Mouse (Mus musculus): ENCODE measurements around the gene Ccdc90b.

DNA sequence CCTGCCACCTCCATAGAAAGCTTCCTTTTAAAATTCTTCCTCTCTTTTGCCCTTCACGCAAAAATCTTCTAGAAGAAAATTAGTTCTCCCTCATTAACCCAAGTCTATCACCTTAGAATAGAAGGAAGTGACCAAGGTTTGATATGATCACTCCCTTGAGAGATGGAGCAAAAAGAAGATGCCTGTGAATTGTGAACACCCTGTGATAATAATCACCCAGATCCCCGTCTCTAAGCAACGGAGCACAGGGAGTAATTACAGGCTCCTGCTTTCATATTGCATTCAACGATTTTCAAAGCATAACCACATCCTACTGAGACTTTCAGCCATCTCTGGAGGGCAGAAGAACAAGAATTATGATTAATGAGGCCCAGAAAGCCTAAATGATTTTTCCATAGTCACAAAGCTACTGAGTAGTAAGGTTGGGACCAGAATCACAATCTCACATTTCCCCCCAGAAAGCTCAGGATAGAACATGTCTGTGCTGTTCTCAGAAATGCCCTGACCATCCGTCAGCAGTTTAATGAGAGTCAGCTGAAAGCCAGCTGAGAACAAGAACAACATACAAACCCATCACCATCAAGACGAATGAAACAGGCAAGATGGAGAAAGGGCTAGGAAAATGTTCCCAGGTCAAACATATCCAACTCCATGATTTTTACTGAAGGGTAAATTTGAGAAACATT is 28.5 kb upstream of the Ccdc90b start:
- no peak for TF ChIP-seq POLR2A (IDR thresholded peaks at IDR 0.05; ENCODE audit: insufficient read depth, low read depth, low read length)
- no peak for TF ChIP-seq CTCF (IDR thresholded peaks at IDR 0.05; ENCODE audit: insufficient read depth, low read depth, low read length)

Data from olfactory bulb, adult 2 months (tissue).